Mouse (Mus musculus) liver, postnatal 0 days (tissue): ENCODE results near the gene 1700011L22Rik. TPM values are rescaled to one million over a fixed set of nuclear protein-coding genes. Genes with fewer than 3 reads are reported as not detected.

Experiments
- ATAC-seq: fragments of 200-750 bp; cut with Nextera tagmentation; 2 replicates; pipeline ENCODE4 v1.8.0; 2017; ENCODE audit warnings: mild to moderate bottlenecking, moderate library complexity
- DNase-seq: peaks from one replicate; pipeline ENCODE4 v3.0.0-alpha.2; 2016
- H3K27ac ChIP-seq: fragments of 300-500 bp; sonication (generic); 2 replicates; pipeline ENCODE4 v1.5.1; 2014; ENCODE audit warnings: antibody characterized with exemption, moderate library complexity, mild to moderate bottlenecking, low read depth
- H3K27me3 ChIP-seq: fragments of 300-500 bp; sonication (generic); 2 replicates; pipeline ENCODE4 v1.6.1; 2014; ENCODE audit warnings: low read length, control low read depth, mixed read lengths; ENCODE audit not compliant: insufficient read depth
- H3K36me3 ChIP-seq: fragments of 300-500 bp; sonication (generic); replicated peaks from 2 replicates; pipeline ENCODE4 v1.6.1; 2014; ENCODE audit warnings: mild to moderate bottlenecking, control low read depth, low read length, moderate library complexity, mixed read lengths; ENCODE audit not compliant: insufficient read depth
- H3K4me1 ChIP-seq: fragments of 300-500 bp; sonication (generic); 2 replicates; pipeline ENCODE4 v1.6.1; 2014; ENCODE audit warnings: antibody characterized with exemption, mild to moderate bottlenecking, control low read depth; ENCODE audit not compliant: insufficient read depth
- H3K4me2 ChIP-seq: fragments of 300-500 bp; sonication (generic); 2 replicates; pipeline ENCODE4 v1.6.1; 2014; ENCODE audit warnings: low read depth, mild to moderate bottlenecking, low read length, moderate library complexity, mixed read lengths
- H3K4me3 ChIP-seq: fragments of 300-500 bp; sonication (generic); 2 replicates; pipeline ENCODE4 v1.5.1; 2014; ENCODE audit warnings: low read depth, low read length
- H3K9ac ChIP-seq: fragments of 300-500 bp; sonication (generic); replicated peaks from 2 replicates; pipeline ENCODE4 v1.6.1; 2014; ENCODE audit warnings: mild to moderate bottlenecking, moderate library complexity
- H3K9me3 ChIP-seq: fragments of 300-500 bp; sonication (generic); 2 replicates; pipeline ENCODE4 v1.6.1; 2016; ENCODE audit warnings: mild to moderate bottlenecking, control low read depth, low read length, mixed read lengths
- CTCF ChIP-seq: sonication (generic); IDR thresholded peaks from 2 replicates; pipeline ENCODE4 v1.5.1; 2016; ENCODE audit warnings: antibody characterized with exemption, low read depth
- EP300 ChIP-seq: IDR thresholded peaks from 2 replicates; pipeline ENCODE4 v1.6.1; 2016; ENCODE audit warnings: antibody characterized with exemption, low read depth, mild to moderate bottlenecking
- WGBS: fragments of 180-500 bp; shearing (Covaris S2); extraction: QIAGEN DNeasy Blood & Tissue Kit; methylation state at CpG from one replicate; pipeline ENCODE4 v1.1.7; 2014; ENCODE audit not compliant: insufficient replicate concordance; 5-methylcytosine and 5-hydroxymethylcytosine counted together
- polyA plus RNA-seq: library from polyadenylated mRNA; unstranded; fragments of >200 nt; fragmentation: Nextera tagmentation; extraction: Ambion mirVana; gene quantifications from 2 replicates; pipeline ENCODE4 v1.2.1, GENCODE M21; 2015

Gene 1700011L22Rik
- polyA plus RNA-seq: not detected in 2 replicates

GRCm38 (mm10) chr8:79248470-79248869, at the start of gene 1700011L22Rik:
1700011L22Rik (minus strand) TSS chr8:79248570.
- no peak within 1 kb of the TSS for H3K9ac ChIP-seq
- H3K36me3 ChIP-seq: no peaks in the 10 kb centered on the region
- DNase-seq (no peak), ATAC-seq (no peak)
- 88% methylated on average over 6 of the region's 6 CpGs for WGBS
- H3K27me3 ChIP-seq: no peaks in the 10 kb centered on the region
- no peak within 1 kb of the TSS for H3K4me2 ChIP-seq
- H3K27ac ChIP-seq: no peak within 1 kb of the TSS
- H3K4me3 ChIP-seq: no peak within 1 kb of the TSS
- no peaks in the 10 kb centered on the region for H3K9me3 ChIP-seq
- TF ChIP-seq CTCF (no peak), EP300 (no peak)
- H3K4me1 ChIP-seq: no peaks in the 10 kb centered on the region

- 57% methylated on average over 3 of the region's 3 CpGs for WGBS
- Histone ChIP-seq H3K4me3 (no peak overlapping the region), H3K9me3 (no peaks in the 10 kb centered on the region), H3K36me3 (no peaks in the 10 kb centered on the region), H3K9ac (no peak overlapping the region), H3K4me1 (peaks cover 17% of the 10 kb centered on the region; the same call in 1 of the 2 replicates), H3K27ac (no peak overlapping the region), H3K27me3 (no peaks in the 10 kb centered on the region), H3K4me2 (no peak overlapping the region)
- DNase-seq: peak; percentile 70
- no peak for ATAC-seq
- TF ChIP-seq EP300: no peak
- TF ChIP-seq CTCF: peak; percentile 84
Observed at GRCm38 (mm10) chr8:79297763-79298162, 49.4 kb upstream of the 1700011L22Rik start.

GRCm38 (mm10) chr8:79295276-79296105, 47.1 kb upstream of the 1700011L22Rik start:
- ATAC-seq: no peak
- 12% methylated on average over 18 of the region's 18 CpGs for WGBS
- peak overlapping the region; percentile 87 for H3K4me2 ChIP-seq
- no peaks in the 10 kb centered on the region for H3K36me3 ChIP-seq
- peak; percentile 5; the same call in 1 of the 2 replicates for TF ChIP-seq CTCF
- no peak for TF ChIP-seq EP300
- peak overlapping the region; percentile 80 for H3K9ac ChIP-seq
- no peak for DNase-seq
- no peaks in the 10 kb centered on the region for H3K9me3 ChIP-seq
- H3K4me3 ChIP-seq: peak overlapping the region; percentile 61
- H3K4me1 ChIP-seq: peaks cover 17% of the 10 kb centered on the region; the same call in 1 of the 2 replicates
- peak overlapping the region; percentile 79 for H3K27ac ChIP-seq
- H3K27me3 ChIP-seq: no peaks in the 10 kb centered on the region

- peaks cover 17% of the 10 kb centered on the region; the same call in 1 of the 2 replicates for H3K4me1 ChIP-seq
- H3K27ac ChIP-seq: peak within 1 kb of the TSS; percentile 79
- H3K9me3 ChIP-seq: no peaks in the 10 kb centered on the region
- peak within 1 kb of the TSS; percentile 80 for H3K9ac ChIP-seq
- TF ChIP-seq EP300: no peak
- TF ChIP-seq CTCF: peak; percentile 68
- DNase-seq (peak; percentile 97), ATAC-seq (peak; percentile 99)
- no peaks in the 10 kb centered on the region for H3K27me3 ChIP-seq
- no peaks in the 10 kb centered on the region for H3K36me3 ChIP-seq
- WGBS: under 1% methylated on average over 57 of the region's 74 CpGs
- H3K4me3 ChIP-seq: peak within 1 kb of the TSS; percentile 61
- peak within 1 kb of the TSS; percentile 87 for H3K4me2 ChIP-seq
Observed at GRCm38 (mm10) chr8:79294610-79295275, 46.4 kb upstream of the 1700011L22Rik start, which contains the start of gene Mmaa. Mmaa (minus strand) TSS chr8:79294937.

- Histone ChIP-seq H3K4me1 (peaks cover 17% of the 10 kb centered on the region; the same call in 1 of the 2 replicates), H3K4me3 (peak overlapping the region; percentile 61), H3K4me2 (peak overlapping the region; percentile 87), H3K9ac (0 out of 2 replicates have a peak overlapping the region, but pooled peaks have one; percentile 3), H3K36me3 (no peaks in the 10 kb centered on the region), H3K27ac (peak overlapping the region; percentile 79; the same call in 1 of the 2 replicates), H3K9me3 (no peaks in the 10 kb centered on the region), H3K27me3 (no peaks in the 10 kb centered on the region)
- 37% methylated on average over 3 of the region's 3 CpGs for WGBS
- ATAC-seq (no peak), DNase-seq (no peak)
- TF ChIP-seq CTCF (no peak), EP300 (no peak)
Observed at GRCm38 (mm10) chr8:79293841-79294240, 45.5 kb upstream of the 1700011L22Rik start.

GRCm38 (mm10) chr8:79292712-79293264, 44.4 kb upstream of the 1700011L22Rik start:
- Histone ChIP-seq H3K4me2 (peak overlapping the region; percentile 7; the same call in 1 of the 2 replicates), H3K4me1 (peaks cover 17% of the 10 kb centered on the region; the same call in 1 of the 2 replicates), H3K36me3 (no peaks in the 10 kb centered on the region), H3K9me3 (no peaks in the 10 kb centered on the region), H3K27me3 (no peaks in the 10 kb centered on the region), H3K4me3 (no peak overlapping the region), H3K27ac (no peak overlapping the region), H3K9ac (no peak overlapping the region)
- DNase-seq (no peak), ATAC-seq (no peak)
- 45% methylated on average over 3 of the region's 3 CpGs for WGBS
- TF ChIP-seq CTCF: no peak
- TF ChIP-seq EP300: no peak
